Mouse (Mus musculus) lung, embryonic 15.5 days (tissue): Measurements from ENCODE around the gene Atp1b2. TPM values are rescaled to one million over a fixed set of nuclear protein-coding genes. Genes with fewer than 3 reads are reported as not detected.
"Not testable (repeated sequence)": the region's sequence is repeated elsewhere in the genome, so short reads cannot be mapped to it uniquely, and the experiment has no call there.

ENCODE experiments used
- ATAC-seq: fragments of 200-750 bp; cut with Nextera tagmentation; 2 replicates; pipeline ENCODE4 v1.8.0; 2017; ENCODE audit warnings: moderate number of reproducible peaks, borderline replicate concordance; ENCODE audit not compliant: low FRiP score, low TSS enrichment; ENCODE audit errors: extremely low read depth
- H3K27ac ChIP-seq: fragments of 300-500 bp; sonication (generic); 2 replicates; pipeline ENCODE4 v1.5.1; 2015; ENCODE audit warnings: moderate library complexity, mild to moderate bottlenecking, inconsistent platforms
- H3K27me3 ChIP-seq: fragments of 300-500 bp; sonication (generic); 2 replicates; pipeline ENCODE4 v1.6.1; 2015; ENCODE audit warnings: inconsistent platforms
- H3K36me3 ChIP-seq: fragments of 300-500 bp; sonication (generic); 2 replicates; pipeline ENCODE4 v1.6.1; 2015; ENCODE audit warnings: inconsistent platforms
- H3K4me1 ChIP-seq: fragments of 300-500 bp; sonication (generic); 2 replicates; pipeline ENCODE4 v1.6.1; 2015; ENCODE audit warnings: inconsistent platforms
- H3K4me2 ChIP-seq: fragments of 300-500 bp; sonication (generic); 2 replicates; pipeline ENCODE4 v1.6.1; 2015; ENCODE audit warnings: inconsistent platforms, mild to moderate bottlenecking, moderate library complexity
- H3K4me3 ChIP-seq: fragments of 300-500 bp; sonication (generic); 2 replicates; pipeline ENCODE4 v1.5.1; 2015; ENCODE audit warnings: mild to moderate bottlenecking, inconsistent platforms
- H3K9ac ChIP-seq: fragments of 300-500 bp; sonication (generic); 2 replicates; pipeline ENCODE4 v1.6.1; 2015; ENCODE audit warnings: inconsistent platforms
- H3K9me3 ChIP-seq: fragments of 300-500 bp; sonication (generic); 2 replicates; pipeline ENCODE4 v1.6.1; 2016; ENCODE audit warnings: inconsistent platforms
- WGBS: fragments of 180-500 bp; shearing (Covaris S2); methylation state at CpG from one replicate; pipeline ENCODE4 v1.1.7; 2015; 5-methylcytosine and 5-hydroxymethylcytosine counted together
- polyA plus RNA-seq: library from polyadenylated mRNA; unstranded; fragments of >200 nt; fragmentation: Nextera tagmentation; extraction: Ambion mirVana; gene quantifications from 2 replicates; pipeline ENCODE4 v1.2.1, GENCODE M21; 2015

The Atp1b2 gene
- polyA plus RNA-seq, 1 experiment from 2014 or later, result 10.1 TPM

- 17% methylated on average over 6 of the region's 6 CpGs for WGBS
- Histone ChIP-seq H3K36me3 (no peaks in the 10 kb centered on the region), H3K9me3 (no peaks in the 10 kb centered on the region), H3K9ac (peak overlapping the region; percentile 54), H3K4me2 (peak overlapping the region; percentile 71), H3K4me3 (peak overlapping the region; percentile 53), H3K4me1 (peaks cover 11% of the 10 kb centered on the region; the same call in 1 of the 2 replicates), H3K27me3 (no peaks in the 10 kb centered on the region), H3K27ac (peak overlapping the region; percentile 69)
- ATAC-seq, result 0 out of 2 replicates have a peak, but pooled peaks have one; percentile 10
These were observed 16.7 kb upstream of the Atp1b2 start for GRCm38 (mm10) chr11:69622406-69622805.

- Histone ChIP-seq H3K4me3 (peak within 1 kb of the TSS; percentile 53), H3K4me2 (peak within 1 kb of the TSS; percentile 71), H3K9me3 (no peaks in the 10 kb centered on the region), H3K27ac (peak within 1 kb of the TSS; percentile 69), H3K27me3 (0 out of 2 replicates have a peak, but pooled peaks cover 3% of the 10 kb centered on the region), H3K4me1 (peaks cover 11% of the 10 kb centered on the region; the same call in 1 of the 2 replicates), H3K9ac (peak within 1 kb of the TSS; percentile 54), H3K36me3 (no peaks in the 10 kb centered on the region)
- ATAC-seq, result peak; percentile 92
- 2% methylated on average over 20 of the region's 20 CpGs for whole genome bisulfite sequencing
These were observed 16.0 kb upstream of the Atp1b2 start, which contains the start of gene Sat2 for GRCm38 (mm10) chr11:69621571-69622268. TSS of gene Sat2 (plus strand) at chr11:69622024.

- peaks cover 11% of the 10 kb centered on the region; the same call in 1 of the 2 replicates for H3K4me1 ChIP-seq
- H3K9ac ChIP-seq, result no peak overlapping the region
- no peak overlapping the region for H3K4me3 ChIP-seq
- H3K9me3 ChIP-seq, result no peaks in the 10 kb centered on the region
- 65% methylated on average over 7 of the region's 7 CpGs for WGBS
- peaks cover 6% of the 10 kb centered on the region for H3K27me3 ChIP-seq
- ATAC-seq, result no peak
- H3K36me3 ChIP-seq, result no peaks in the 10 kb centered on the region
- no peak overlapping the region for H3K27ac ChIP-seq
- H3K4me2 ChIP-seq, result no peak overlapping the region
These were observed 14.8 kb upstream of the Atp1b2 start for GRCm38 (mm10) chr11:69620394-69621081.

GRCm38 (mm10) chr11:69617805-69618204 is 12.1 kb upstream of the Atp1b2 start, which contains the start of gene Shbg:
TSS of gene Shbg (minus strand) at chr11:69617905.
- Histone ChIP-seq H3K9ac (0 out of 2 replicates have a peak within 1 kb of the TSS, but pooled peaks have one; percentile 19), H3K27me3 (peaks cover 11% of the 10 kb centered on the region), H3K4me2 (no peak within 1 kb of the TSS), H3K27ac (no peak within 1 kb of the TSS), H3K4me3 (no peak within 1 kb of the TSS), H3K4me1 (peaks cover 16% of the 10 kb centered on the region), H3K9me3 (no peaks in the 10 kb centered on the region), H3K36me3 (no peaks in the 10 kb centered on the region)
- WGBS, result 64% methylated on average over 5 of the region's 5 CpGs
- no peak for ATAC-seq

DNA sequence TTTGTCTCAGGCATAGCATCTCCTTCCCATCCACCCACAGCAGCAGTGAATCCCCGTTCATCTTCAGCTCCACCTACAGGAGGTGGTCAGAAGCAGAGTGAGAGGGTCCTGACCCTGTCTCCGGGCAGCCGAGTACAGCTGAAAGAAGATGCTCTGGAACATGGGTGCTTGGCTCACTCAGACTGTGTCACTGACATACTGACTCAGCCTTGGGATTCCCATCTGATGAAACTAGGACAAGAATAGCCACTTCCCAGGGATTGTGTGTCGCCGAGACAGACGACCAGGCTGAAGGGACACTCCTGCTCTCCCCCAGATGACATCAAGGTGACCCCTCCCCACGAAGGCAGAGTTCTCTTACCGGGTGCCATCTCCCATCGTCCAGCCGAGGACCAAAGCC is 11.0 kb upstream of the Atp1b2 start:
- H3K36me3 ChIP-seq, result no peaks in the 10 kb centered on the region

DNA sequence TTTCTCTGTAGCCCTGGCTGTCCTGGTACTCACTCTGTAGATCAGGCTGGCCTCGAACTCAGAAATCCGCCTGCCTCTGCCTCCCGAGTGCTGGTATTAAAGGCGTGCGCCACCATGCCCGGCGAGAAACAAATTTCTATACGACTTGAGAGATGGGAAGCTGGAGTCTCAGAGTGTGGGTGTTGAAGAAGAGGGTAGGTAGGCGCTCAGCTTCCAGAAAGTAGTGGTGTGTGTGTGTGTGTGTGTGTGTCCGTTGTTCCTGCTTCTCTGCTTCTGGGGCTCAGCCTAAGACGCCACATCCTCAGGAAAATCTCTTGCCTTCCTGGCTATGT is 8.5 kb upstream of the Atp1b2 start:
- Histone ChIP-seq H3K27me3 (peaks cover 11% of the 10 kb centered on the region), H3K4me2 (peak overlapping the region; percentile 49)
- not testable (repeated sequence) for ATAC-seq, H3K9me3 ChIP-seq, H3K36me3 ChIP-seq, H3K9ac ChIP-seq, H3K4me1 ChIP-seq, H3K27ac ChIP-seq, H3K4me3 ChIP-seq
- 42% methylated on average over 11 of the region's 11 CpGs for WGBS

More for the DNA sequence above, 11.0 kb upstream of the Atp1b2 start:
- Histone ChIP-seq H3K4me2 (no peak overlapping the region), H3K4me3 (no peak overlapping the region), H3K4me1 (peaks cover 10% of the 10 kb centered on the region), H3K9ac (0 out of 2 replicates have a peak overlapping the region, but pooled peaks have one; percentile 19), H3K27ac (no peak overlapping the region), H3K27me3 (peaks cover 11% of the 10 kb centered on the region), H3K9me3 (no peaks in the 10 kb centered on the region)
- 41% methylated on average over 10 of the region's 10 CpGs for WGBS
- ATAC-seq, result no peak

GRCm38 (mm10) chr11:69613553-69614256 is 8.0 kb upstream of the Atp1b2 start:
- H3K36me3 ChIP-seq, result no peaks in the 10 kb centered on the region
- peak; percentile 81; the same call in 1 of the 2 replicates for ATAC-seq

GRCm38 (mm10) chr11:69610899-69611298 is 5.2 kb upstream of the Atp1b2 start:
- H3K36me3 ChIP-seq, result no peaks in the 10 kb centered on the region
- no peak for ATAC-seq
- H3K27me3 ChIP-seq, result peaks cover 8% of the 10 kb centered on the region
- H3K4me3 ChIP-seq, result no peak overlapping the region
- no peaks in the 10 kb centered on the region for H3K9me3 ChIP-seq
- WGBS, result 37% methylated on average over 4 of the region's 4 CpGs
- no peak overlapping the region for H3K4me2 ChIP-seq
- no peak overlapping the region for H3K9ac ChIP-seq
- no peak overlapping the region for H3K27ac ChIP-seq
- peaks cover 12% of the 10 kb centered on the region for H3K4me1 ChIP-seq

More at GRCm38 (mm10) chr11:69613553-69614256, 8.0 kb upstream of the Atp1b2 start:
- Histone ChIP-seq H3K27ac (0 out of 2 replicates have a peak overlapping the region, but pooled peaks have one; percentile 37), H3K9ac (peak overlapping the region; percentile 10; the same call in 1 of the 2 replicates), H3K27me3 (peaks cover 11% of the 10 kb centered on the region), H3K9me3 (no peaks in the 10 kb centered on the region), H3K4me1 (peaks cover 8% of the 10 kb centered on the region), H3K4me2 (peak overlapping the region; percentile 49), H3K4me3 (peak overlapping the region; percentile 3; the same call in 1 of the 2 replicates)
- WGBS, result 9% methylated on average over 19 of the region's 19 CpGs

DNA sequence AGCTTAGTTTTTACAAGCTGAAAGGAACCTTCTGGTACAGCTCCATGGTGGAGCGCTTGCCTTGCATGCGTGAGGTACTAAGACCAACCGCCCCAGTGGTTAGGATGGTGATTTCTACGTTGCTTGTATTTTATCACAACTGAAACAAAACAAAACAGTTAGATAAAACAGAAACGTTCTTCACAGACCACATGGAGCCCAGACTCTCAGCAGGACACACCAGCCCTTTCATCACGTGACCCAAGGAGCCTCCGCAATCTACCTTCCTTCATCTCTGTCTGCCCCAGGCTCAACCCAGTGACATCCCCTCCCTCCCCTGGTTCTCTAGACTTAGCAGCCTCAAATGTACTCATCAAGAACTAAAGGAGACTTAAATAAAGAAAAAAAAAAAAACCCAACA is 3.7 kb upstream of the Atp1b2 start:
- Histone ChIP-seq H3K9me3 (no peaks in the 10 kb centered on the region), H3K4me3 (no peak overlapping the region), H3K36me3 (no peaks in the 10 kb centered on the region), H3K27me3 (peaks cover 13% of the 10 kb centered on the region; the same call in 1 of the 2 replicates), H3K9ac (no peak overlapping the region), H3K4me2 (no peak overlapping the region), H3K4me1 (peaks cover 24% of the 10 kb centered on the region), H3K27ac (no peak overlapping the region)
- no peak for ATAC-seq
- 50% methylated on average over 7 of the region's 7 CpGs for WGBS

GRCm38 (mm10) chr11:69608525-69608924 is 2.8 kb upstream of the Atp1b2 start:
- Histone ChIP-seq H3K4me1 (peaks cover 25% of the 10 kb centered on the region), H3K36me3 (no peaks in the 10 kb centered on the region), H3K4me2 (no peak overlapping the region), H3K4me3 (no peak overlapping the region), H3K9ac (no peak overlapping the region), H3K27ac (no peak overlapping the region), H3K27me3 (peaks cover 16% of the 10 kb centered on the region; the same call in 1 of the 2 replicates), H3K9me3 (no peaks in the 10 kb centered on the region)
- ATAC-seq, result no peak
- 91% methylated on average over 3 of the region's 3 CpGs for WGBS

DNA sequence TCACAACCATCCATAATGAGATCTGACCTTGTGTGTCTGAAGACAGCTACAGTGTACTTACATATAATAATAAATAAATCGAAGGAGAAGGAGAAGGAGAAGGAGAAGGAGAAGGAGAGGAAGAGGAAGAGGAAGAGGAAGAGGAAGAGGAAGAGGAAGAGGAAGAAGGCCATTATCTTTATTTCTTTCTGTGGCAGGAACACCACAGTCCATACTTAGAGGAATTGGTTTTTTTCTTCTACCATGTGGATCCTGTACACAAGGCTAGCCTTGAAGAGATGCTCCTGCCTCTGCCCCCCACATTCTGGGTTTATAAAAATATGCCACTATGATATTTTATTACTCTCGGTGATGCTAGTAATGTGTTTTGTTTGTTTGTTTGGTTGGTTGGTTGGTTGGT is 1.1 kb upstream of the Atp1b2 start:
- WGBS, result 76% methylated on average over 2 of the region's 2 CpGs

More for the DNA sequence above, 1.1 kb upstream of the Atp1b2 start:
- peaks cover 16% of the 10 kb centered on the region; the same call in 1 of the 2 replicates for H3K27me3 ChIP-seq
- H3K36me3 ChIP-seq, result no peaks in the 10 kb centered on the region
- H3K4me1 ChIP-seq, result peaks cover 26% of the 10 kb centered on the region
- H3K9me3 ChIP-seq, result no peaks in the 10 kb centered on the region
- no peak for ATAC-seq
- H3K4me3 ChIP-seq, result no peak overlapping the region
- H3K4me2 ChIP-seq, result no peak overlapping the region
- no peak overlapping the region for H3K27ac ChIP-seq
- H3K9ac ChIP-seq, result no peak overlapping the region
